Comparison of ENCODE assay signal across 8 mouse cellular contexts in genomic region chr7:12927191-12927680, GRCm38 (mm10). TPM values are rescaled to one million over a fixed set of nuclear protein-coding genes. Genes with fewer than 3 reads are reported as not detected.
DNase-seq lines count a peak whose midpoint lies in the region; ATAC-seq and TF ChIP-seq lines count a peak whose summit lies in the region.

Gene Rnf225 (plus strand): TSS chr7:12927416.

- peak within 1 kb of the TSS; percentile 47 for H3K4me3 ChIP-seq in left cerebral cortex, adult 2 months
- peak within 1 kb of the TSS; percentile 21 for H3K4me3 ChIP-seq in forebrain, embryonic 15.5 days

- no peak for ATAC-seq in forebrain, embryonic 15.5 days (replicated peaks)
- ATAC-seq in megakaryocyte progenitor cell, adult 5-6 weeks (replicated peaks; ENCODE audit: poor library complexity): 0 out of 2 replicates have a peak, but pooled peaks have one; percentile 0

- H3K9me3 ChIP-seq in forebrain, embryonic 15.5 days: no peaks in the 10 kb centered on the region

- H3K4me1 ChIP-seq in forebrain, embryonic 15.5 days: peaks cover 19% of the 10 kb centered on the region

- DNase-seq in left cerebral cortex, adult 2 months (ENCODE audit: extremely low spot score in 1 of 2, low spot score in 2 of 2): no peak
- DNase-seq in left cerebral cortex, postnatal 4 days: no peak
- peak; percentile 47 to 73 for DNase-seq in kidney, postnatal 36 days
- DNase-seq in urinary bladder, postnatal 10 days (ENCODE audit: low spot score): peak; percentile 29
- DNase-seq in layer of hippocampus, postnatal 25 days (ENCODE audit: extremely low spot score in 1 of 2, low spot score in 1 of 2): no peak
- no peak for DNase-seq in thymus, postnatal 10 days (ENCODE audit: low spot score in 2 of 2)

- peaks cover 15% of the 10 kb centered on the region; the same call in 1 of the 2 replicates for H3K27me3 ChIP-seq in forebrain, embryonic 15.5 days

- H3K27ac ChIP-seq in left cerebral cortex, adult 2 months: no peak within 1 kb of the TSS; the same call in 1 of the 2 replicates
- H3K27ac ChIP-seq in forebrain, embryonic 15.5 days (replicated peaks): no peak within 1 kb of the TSS

- peak within 1 kb of the TSS; percentile 41 for H3K4me2 ChIP-seq in forebrain, embryonic 15.5 days (replicated peaks)

- TF ChIP-seq CTCF in left cerebral cortex, adult 2 months (IDR thresholded peaks at IDR 0.05): no peak

- H3K36me3 ChIP-seq in forebrain, embryonic 15.5 days: peaks cover 40% of the 10 kb centered on the region

- intact Hi-C loops in left cerebral cortex, adult 2 months (cut with DNase I): loop anchor here (2.0 kb wide), 1 partner anchor 20 kb away; no protein-coding TSS in a partner anchor
- intact Hi-C loops in left cerebral cortex, postnatal 4 days (cut with DNase I): no loop called here

- 22% methylated on average over 8 of the region's 8 CpGs for WGBS in forebrain, embryonic 15.5 days

- H3K9ac ChIP-seq in forebrain, embryonic 15.5 days (replicated peaks): peak within 1 kb of the TSS; percentile 27; the same call in 1 of the 2 replicates

RNA-seq across cellular contexts. Expression of gene Rnf225, which starts in this region (rescaled TPM):
- total RNA-seq in left cerebral cortex, adult 2 months (2021): 1 to 10 TPM; 1.1 to 1.2 TPM
- total RNA-seq in left cerebral cortex, postnatal 4 days (2021): 1 to 10 TPM; 1.2 to 1.6 TPM
- 0.61 and 0.84 TPM in 2 replicates for polyA plus RNA-seq in forebrain, embryonic 15.5 days (2015; fragmentation: Nextera tagmentation; extraction: Ambion mirVana)
- total RNA-seq in megakaryocyte progenitor cell, adult 5-6 weeks (2015): 0.76 and 1.0 TPM in 2 replicates
- total RNA-seq in megakaryocyte progenitor cell, adult 5-6 weeks (2017): 0.57 and 0.62 TPM in 2 replicates
- 1 to 10 TPM in 1 of 2 experiments, under 1 TPM in 1; 0.91 to 1.3 TPM for total RNA-seq in layer of hippocampus, postnatal 25 days (2021)

Comparison
In these comparisons a context has a peak if more than half of its experiments do, and no peak if none do; other contexts are left out.
1. DNase-seq: peak in kidney, postnatal 36 days (2 of 2) and urinary bladder, postnatal 10 days (single experiment); none in left cerebral cortex, adult 2 months (0 of 2), left cerebral cortex, postnatal 4 days (single experiment), layer of hippocampus, postnatal 25 days (0 of 2) and thymus, postnatal 10 days (0 of 2).